Mouse (Mus musculus) CD4-positive, CD25-positive, alpha-beta regulatory T cell, adult 2 months (primary cell): ENCODE data around the gene Nop2.
A peak's percentile ranks its signal among the peaks of the same experiment; 100 is the strongest.

Experiments
- DNase-seq: peaks from one replicate; pipeline ENCODE4 v3.0.0-alpha.2; 2012; ENCODE audit warnings: low read depth, low spot score

Gene Nop2

GRCm38 (mm10) chr6:125131302-125132156, at the start of gene Nop2:
TSS of gene Nop2 (plus strand) at chr6:125131909.
- DNase-seq: peak; percentile 97

- no peak for DNase-seq
Measured at GRCm38 (mm10) chr6:125082801-125083386, 48.8 kb upstream of the Nop2 start.

- peak; percentile 83 for DNase-seq
Measured at GRCm38 (mm10) chr6:125084424-125084823, 47.3 kb upstream of the Nop2 start.

GRCm38 (mm10) chr6:125087937-125088336, 43.8 kb upstream of the Nop2 start:
- DNase-seq: no peak

- peak; percentile 35 for DNase-seq
Measured at GRCm38 (mm10) chr6:125088561-125089321, 43.0 kb upstream of the Nop2 start.

GRCm38 (mm10) chr6:125089521-125090321, 42.0 kb upstream of the Nop2 start:
- peak; percentile 49 for DNase-seq

- DNase-seq: no peak
Measured at GRCm38 (mm10) chr6:125090341-125091085, 41.2 kb upstream of the Nop2 start.

- peak; percentile 34 for DNase-seq
Measured at GRCm38 (mm10) chr6:125092372-125092771, 39.3 kb upstream of the Nop2 start.

GRCm38 (mm10) chr6:125094843-125095242, 36.9 kb upstream of the Nop2 start:
- peak; percentile 44 for DNase-seq

GRCm38 (mm10) chr6:125095391-125096278, 36.1 kb upstream of the Nop2 start, which contains the start of gene Chd4:
TSS of gene Chd4 (plus strand) at chr6:125095981.
- peak; percentile 94 for DNase-seq

- no peak for DNase-seq
Measured at GRCm38 (mm10) chr6:125096279-125096596, 35.5 kb upstream of the Nop2 start.

- peak; percentile 75 for DNase-seq
Measured at GRCm38 (mm10) chr6:125096597-125097345, 34.9 kb upstream of the Nop2 start.

- peak; percentile 49 for DNase-seq
Measured at GRCm38 (mm10) chr6:125097346-125097689, 34.4 kb upstream of the Nop2 start.

GRCm38 (mm10) chr6:125097951-125098350, 33.8 kb upstream of the Nop2 start:
- no peak for DNase-seq

GRCm38 (mm10) chr6:125098513-125098912, 33.2 kb upstream of the Nop2 start:
- DNase-seq: no peak

GRCm38 (mm10) chr6:125099421-125099971, 32.2 kb upstream of the Nop2 start:
- peak; percentile 81 for DNase-seq

GRCm38 (mm10) chr6:125101444-125101843, 30.3 kb upstream of the Nop2 start:
- no peak for DNase-seq

GRCm38 (mm10) chr6:125104223-125104622, 27.5 kb upstream of the Nop2 start:
- DNase-seq: no peak

GRCm38 (mm10) chr6:125107705-125108104, 24.0 kb upstream of the Nop2 start:
- DNase-seq: peak; percentile 40
